Mouse (Mus musculus) olfactory bulb, adult 2 months (tissue): ENCODE measurements around the gene Slc4a5.

Experiments
- CTCF ChIP-seq: fragments of 200-500 bp; IDR thresholded peaks from 2 replicates; pipeline ENCODE4 v1.5.1; 2012; ENCODE audit warnings: low read depth, mild to moderate bottlenecking, low read length, moderate library complexity; ENCODE audit not compliant: insufficient read depth
- POLR2A ChIP-seq: fragments of 200-500 bp; IDR thresholded peaks from 2 replicates; pipeline ENCODE4 v1.6.1; 2012; ENCODE audit warnings: mild to moderate bottlenecking, low read depth, low read length, moderate library complexity; ENCODE audit not compliant: insufficient read depth

GRCm38 (mm10) chr6:83219814-83220213, at the start of gene Slc4a5:
- TF ChIP-seq CTCF, result no peak
- TF ChIP-seq POLR2A, result no peak
